Mouse (Mus musculus): ENCODE measurements around the gene Wnt2. TPM values are rescaled to one million over a fixed set of nuclear protein-coding genes. Genes with fewer than 3 reads are reported as not detected.

Wnt2 gene
- polyA plus RNA-seq, 3 experiments from 2014 or later, result not detected

DNA sequence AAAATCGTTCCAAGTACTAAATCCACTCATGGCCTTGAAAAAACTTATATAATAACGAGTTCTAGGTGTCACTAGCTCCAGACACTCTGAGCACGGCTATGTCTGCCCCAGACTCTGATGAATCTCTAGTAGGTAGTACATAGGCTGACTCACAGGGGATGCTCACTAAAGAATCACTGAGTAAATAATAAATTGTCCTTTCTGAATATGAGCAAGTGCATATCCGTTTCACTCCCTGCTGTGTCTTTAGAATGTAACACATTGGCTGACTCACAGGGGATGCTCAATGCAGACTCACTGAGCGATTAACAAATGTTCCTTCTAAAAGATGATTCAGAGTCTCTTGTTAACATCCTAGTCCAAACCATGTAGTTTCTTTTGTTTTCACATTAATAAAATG is 52.1 kb downstream of the Wnt2 start:
- no peak for ATAC-seq

DNA sequence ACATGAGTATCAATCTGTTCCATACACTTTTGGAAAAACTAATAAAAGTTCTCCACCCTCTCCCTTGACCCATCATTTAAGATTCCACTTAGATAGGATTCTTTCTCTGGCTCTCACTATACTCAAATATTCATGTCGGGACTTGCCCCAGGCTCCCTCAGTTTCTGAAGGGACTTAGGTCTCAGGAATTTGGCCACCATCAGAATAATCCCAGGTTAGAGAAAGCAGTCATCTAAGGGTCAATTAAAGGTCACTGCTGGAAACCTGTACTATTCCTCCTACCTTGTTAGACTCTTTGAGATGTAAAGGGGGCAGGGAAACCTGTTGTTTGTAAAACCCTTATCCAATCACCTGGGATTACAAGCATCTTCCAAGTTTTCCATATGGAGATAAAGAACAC is 53.2 kb downstream of the Wnt2 start:
- no peak for ATAC-seq

DNA sequence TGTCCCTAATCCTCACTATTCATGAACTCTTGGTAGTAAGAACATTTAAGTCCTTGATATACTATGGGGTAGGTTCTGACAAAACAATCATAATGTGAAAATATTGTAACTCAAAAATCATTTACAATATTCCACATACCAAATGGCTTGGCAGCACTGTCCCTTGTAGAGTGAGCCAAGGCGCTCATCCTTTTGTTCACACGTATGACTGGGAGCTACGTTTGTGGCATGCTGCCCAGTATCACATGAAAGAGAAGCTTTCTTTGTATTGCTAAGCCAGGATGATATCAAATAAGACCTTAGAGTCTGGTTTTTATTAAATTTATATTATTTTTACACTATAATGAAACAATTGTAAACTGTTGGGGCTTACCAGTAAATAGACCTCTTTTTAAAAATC is 56.0 kb downstream of the Wnt2 start:
- ATAC-seq, result no peak

DNA sequence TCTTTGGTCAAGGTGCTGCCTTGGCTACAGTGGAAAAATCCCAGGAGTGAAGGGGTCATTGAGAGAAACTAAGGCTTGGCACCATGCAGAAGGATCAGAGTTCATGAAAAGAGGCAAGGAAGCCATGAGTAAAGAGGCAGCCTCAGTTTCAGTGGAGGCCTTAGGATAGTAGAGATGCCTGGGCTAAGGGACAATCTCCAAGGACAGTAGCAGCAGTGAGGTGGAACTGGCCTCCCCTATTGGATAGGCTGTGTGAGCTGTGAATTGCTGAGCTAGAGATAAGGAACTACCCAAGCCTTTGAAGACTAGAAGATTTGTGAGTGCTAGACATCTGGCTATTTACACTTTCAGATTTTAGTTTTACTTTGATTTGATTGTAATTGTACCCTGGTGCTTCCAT is 59.0 kb downstream of the Wnt2 start:
- no peak for ATAC-seq

DNA sequence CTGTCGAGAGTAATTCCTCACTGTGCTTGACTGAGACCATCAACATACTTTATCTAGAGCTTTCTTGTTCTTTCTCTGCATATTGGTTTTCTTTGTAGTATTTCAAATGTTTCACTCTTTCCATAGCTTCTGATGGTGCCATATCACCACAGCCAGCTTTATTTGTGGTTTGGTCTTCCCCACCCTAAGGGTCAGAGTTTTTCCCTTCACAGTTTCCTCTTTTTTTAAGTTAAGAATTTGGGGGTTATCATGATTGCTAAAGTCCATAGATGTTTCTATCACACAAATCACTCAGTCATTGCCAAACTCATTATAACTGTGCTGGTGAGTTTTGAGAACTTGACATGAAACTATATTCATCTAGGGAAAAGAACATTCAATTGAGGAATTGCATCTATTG is 60.6 kb downstream of the Wnt2 start:
- ATAC-seq, result no peak

DNA sequence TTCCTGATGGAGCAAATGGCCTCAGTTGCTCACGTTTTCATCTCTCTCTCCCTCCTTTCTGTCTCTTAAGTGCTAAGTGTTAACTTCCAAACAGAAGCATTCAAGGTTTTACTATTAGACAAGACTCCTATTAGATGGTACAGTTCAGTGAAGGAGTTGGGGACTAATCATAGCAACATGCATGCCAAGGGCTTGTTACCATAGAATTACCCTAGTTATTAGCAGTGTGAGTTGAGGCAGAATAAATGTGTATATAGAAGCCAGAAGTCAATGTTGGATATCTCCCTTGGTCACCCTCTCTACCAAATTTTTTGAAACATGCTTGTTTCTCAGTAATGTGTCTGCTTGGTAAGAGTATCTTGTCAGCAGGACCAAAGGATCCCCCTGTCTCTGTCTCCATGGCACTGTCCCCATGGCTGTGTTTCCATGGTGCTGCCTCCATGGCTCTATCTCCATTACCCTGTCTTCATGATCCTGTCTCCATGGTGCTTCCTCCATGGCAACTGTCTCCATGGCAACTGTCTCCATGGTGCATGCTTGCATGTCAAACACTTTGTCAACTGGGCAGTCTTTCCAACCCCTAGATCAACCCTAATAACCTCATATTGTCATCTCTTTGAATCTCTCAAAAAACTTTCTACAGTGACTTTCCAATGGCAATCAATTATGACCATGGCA is 61.8 kb downstream of the Wnt2 start:
- no peak for ATAC-seq

DNA sequence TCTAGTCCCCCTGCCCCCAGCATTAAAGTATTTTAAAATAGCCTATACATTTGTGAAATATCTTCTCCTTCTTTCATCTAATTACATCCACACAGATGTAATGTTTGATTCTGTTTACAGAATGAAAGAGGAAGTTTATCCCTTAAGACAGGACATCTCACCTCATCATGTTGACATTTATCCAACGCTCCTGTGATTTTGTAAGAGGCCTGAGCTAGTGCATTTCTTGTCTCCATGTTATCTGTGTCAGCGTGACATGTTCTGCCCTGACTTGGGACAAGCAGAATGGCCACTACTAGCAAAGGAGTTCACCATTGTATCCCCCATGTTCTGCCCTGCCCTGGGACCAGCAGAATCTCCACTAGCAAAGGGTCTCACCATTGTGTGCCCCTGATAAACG is 66.9 kb downstream of the Wnt2 start:
- ATAC-seq, result no peak

DNA sequence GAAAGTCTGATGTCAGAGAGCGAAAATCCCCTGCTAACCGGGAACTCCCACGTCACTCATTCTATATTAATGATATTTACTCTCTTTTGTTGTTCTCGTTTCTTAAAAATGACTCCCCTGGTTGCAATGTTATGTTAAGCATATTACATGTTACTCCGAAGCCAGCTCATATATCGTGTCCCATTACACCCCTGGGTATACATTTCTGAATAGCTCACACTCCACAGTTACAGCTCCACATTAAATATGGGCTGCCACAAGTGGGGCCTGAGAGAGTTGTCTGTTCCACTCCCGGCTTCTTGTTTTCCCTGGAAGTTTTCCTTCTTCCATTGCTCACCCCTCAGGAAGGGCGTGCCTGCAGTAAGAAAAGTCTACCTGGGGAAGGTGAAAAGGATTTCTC is 78.6 kb downstream of the Wnt2 start:
- no peak for ATAC-seq

DNA sequence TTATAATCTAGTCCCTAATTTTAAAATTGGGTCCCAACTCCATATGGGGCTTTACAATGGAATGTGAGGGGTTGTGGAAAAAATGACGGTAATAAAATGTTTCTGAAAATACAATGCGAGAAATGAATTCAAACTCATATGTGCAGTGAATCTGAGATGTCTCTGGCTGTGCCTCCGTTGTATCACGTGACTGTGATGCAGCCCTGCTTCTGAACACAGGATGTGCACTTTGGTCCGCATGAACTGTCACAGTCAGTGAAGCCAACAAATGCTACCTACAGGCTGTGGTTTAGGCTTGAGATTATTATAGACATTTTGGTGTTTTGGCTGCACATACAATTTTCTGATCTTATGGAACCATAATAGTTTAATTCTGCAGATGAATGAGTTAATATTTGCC is 81.3 kb downstream of the Wnt2 start:
- ATAC-seq, result no peak

DNA sequence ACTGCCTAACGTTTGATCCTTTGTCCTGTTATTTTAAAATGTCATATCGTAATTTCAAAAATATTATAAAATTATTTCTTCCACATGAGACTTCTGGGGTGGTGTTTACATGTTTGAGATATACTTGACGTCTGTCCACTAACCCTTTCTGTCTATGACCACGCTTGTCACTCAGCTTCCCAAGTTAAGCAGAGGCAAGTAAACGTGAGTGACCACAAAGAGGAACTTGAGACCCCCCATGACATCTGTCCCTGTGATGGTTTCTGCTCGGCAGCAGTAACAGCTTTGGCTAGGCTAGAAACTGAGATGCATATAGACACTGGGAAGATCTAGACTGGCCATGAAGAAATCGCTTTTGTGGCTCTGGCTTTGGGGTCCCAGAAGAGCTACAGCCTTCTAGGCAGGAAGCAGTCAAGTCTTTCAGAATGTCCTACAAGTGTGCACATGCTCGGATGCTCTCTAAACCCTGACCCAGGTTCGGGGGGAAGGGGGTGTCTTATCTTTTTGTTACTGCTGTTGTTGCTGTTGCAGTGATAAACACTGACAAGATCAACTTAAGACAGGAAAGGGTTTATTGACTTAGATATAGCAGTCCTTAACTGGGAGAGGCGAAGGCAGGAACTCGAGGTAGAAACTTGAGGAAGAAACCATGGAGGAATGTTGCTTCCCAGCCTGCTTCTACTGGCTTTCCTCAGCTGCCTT is 83.1 kb downstream of the Wnt2 start:
- ATAC-seq, result no peak

DNA sequence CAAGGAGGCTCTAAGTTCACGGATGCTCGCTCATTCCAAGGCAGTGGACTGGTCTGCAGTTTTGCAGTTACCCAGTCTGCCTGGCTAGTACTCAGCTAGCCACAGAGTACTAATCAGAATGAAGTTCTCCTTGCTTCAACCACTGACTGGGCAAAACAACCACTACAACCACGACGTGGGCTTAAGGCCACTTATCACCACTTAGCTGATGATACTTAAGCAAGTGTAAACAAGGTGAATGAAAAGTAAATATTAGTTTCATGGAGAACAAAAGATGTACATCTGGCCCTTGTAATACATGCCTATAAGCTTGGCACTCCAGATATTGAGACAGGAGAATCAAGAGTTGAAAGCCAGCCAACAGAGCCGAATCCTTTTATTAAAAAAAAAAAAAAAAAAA is 83.9 kb downstream of the Wnt2 start:
- ATAC-seq, result no peak

DNA sequence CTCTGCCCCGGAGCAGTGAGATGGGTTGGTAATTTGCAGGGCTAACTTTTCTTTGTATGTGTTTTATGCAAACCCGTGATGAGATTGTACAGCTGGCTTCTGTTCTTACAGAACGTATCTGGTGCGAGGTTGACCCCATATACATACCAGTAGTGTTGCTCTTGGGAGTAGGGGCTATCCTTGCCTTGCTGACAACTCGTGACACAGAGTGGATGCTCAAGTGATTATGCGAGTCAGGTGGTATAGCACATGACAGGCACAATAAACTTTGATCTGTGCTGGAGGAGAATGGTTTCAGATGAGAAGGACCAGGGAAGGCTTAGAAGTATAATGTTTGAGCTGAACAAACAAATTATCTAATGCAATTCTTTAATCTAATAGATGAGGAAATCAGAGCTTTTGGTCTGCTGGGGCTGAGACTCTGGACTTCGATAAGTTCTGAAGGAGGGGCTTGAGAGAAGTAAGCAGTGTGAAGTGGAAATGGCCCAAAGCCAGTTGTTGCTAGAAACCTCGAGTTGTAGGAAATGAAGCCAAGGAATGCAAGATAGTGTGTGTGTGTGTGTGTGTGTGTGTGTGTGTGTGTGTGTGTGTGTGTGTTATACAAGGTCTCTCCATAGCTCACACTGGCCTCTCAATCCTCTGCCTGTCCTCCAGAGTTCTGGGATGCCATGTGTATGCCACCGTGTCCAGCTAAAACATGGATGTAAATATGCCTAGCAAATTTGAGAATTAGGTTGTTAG is 86.3 kb downstream of the Wnt2 start:
- ATAC-seq, result no peak

DNA sequence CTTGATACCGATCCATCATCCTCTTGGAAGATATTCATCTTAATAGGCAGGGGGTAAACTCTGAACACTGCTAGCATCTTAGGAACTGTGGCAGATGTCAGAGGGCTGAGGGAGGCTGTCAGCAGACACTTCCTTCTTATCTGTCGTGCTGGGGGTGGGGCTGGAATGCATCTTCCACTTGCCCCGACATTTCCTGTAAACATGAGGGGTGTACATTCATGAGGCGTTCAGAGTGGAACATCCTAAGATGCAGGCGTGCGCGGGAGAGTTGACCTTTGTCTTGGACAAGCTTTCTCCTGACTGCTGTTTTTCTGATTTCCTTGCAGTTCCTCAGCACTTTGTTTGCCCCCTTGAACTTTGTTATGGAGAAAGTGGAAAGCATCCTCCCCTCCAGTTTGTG is 88.0 kb downstream of the Wnt2 start:
- ATAC-seq, result no peak

DNA sequence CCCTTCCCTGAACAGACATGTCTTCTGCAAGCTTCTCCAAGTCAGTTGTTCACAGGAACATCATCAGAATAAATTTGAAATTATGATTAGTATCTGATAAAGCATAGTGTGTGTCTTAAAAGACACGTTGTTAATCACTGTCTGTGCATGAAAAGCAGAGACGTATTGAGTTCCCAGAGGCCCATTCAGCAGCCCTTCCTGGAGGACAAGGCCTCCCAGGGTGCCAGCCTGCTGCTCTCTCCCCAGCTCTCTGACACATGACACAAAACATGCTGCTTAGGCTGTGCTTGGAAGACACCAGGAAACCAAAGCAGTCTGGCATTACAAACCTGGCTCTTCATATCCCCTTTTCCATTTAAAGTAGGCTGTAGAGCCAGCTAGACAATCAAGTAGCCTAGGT is 88.5 kb downstream of the Wnt2 start:
- no peak for ATAC-seq

Other genes with a start within 250 kb of the Wnt2 start
- gene Asz1, start 78.5 kb upstream of the Wnt2 start, polyA plus RNA-seq (2017; shearing (Covaris generic)), result not detected
- not detected for gene Cftr, start 140.1 kb upstream of the Wnt2 start, polyA plus RNA-seq (2017; shearing (Covaris generic))

Data from inflammation-experienced regulatory T-cells, adult 6 months (primary cell).